Mouse (Mus musculus): ENCODE data around the gene Nupr1. TPM values are rescaled to one million over a fixed set of nuclear protein-coding genes. Genes with fewer than 3 reads are reported as not detected.
A peak's percentile ranks its signal among the peaks of the same experiment; 100 is the strongest.
"Not testable (repeated sequence)": the region's sequence is repeated elsewhere in the genome, so short reads cannot be mapped to it uniquely, and the experiment has no call there.

Gene Nupr1
- total and polyA plus RNA-seq, 3 experiments = 1.1 to 13.4 (median 11.1) TPM

GRCm38 (mm10) chr7:126649231-126650051, 18.8 kb upstream of the Nupr1 start, which contains the start of gene Sgf29:
TSS of gene Sgf29 (plus strand) at chr7:126649309.
- DNase-seq (ENCODE audit: low spot score) (peak; percentile 82), ATAC-seq (ENCODE audit: extremely low read depth, insufficient number of reproducible peaks, low FRiP score, poor library complexity, severe bottlenecking) (peak; percentile 47; the same call in 1 of the 2 replicates)
- TF ChIP-seq TAL1 (conservative IDR thresholded peaks at IDR 0.05; ENCODE audit: low read depth, low read length) = no peak
- no peak for TF ChIP-seq CTCF (IDR thresholded peaks at IDR 0.05; ENCODE audit: low read depth, low read length)
- TF ChIP-seq GATA1 (IDR thresholded peaks at IDR 0.05; ENCODE audit: borderline replicate concordance, low read length) = no peak
- no peak for TF ChIP-seq POLR2AphosphoS5 (IDR thresholded peaks at IDR 0.05; ENCODE audit: insufficient replicate concordance, low read depth, low read length)
- TF ChIP-seq GATA2 (IDR thresholded peaks at IDR 0.05; ENCODE audit: borderline replicate concordance, low read depth, low read length) = no peak
- H3K9me3 ChIP-seq (replicated peaks) = no peaks in the 10 kb centered on the region
- H3K4me1 ChIP-seq (ENCODE audit: insufficient read depth, low read depth, low read length) = peaks cover 60% of the 10 kb centered on the region
- H3K4me3 ChIP-seq (ENCODE audit: low read depth, low read length) = peak within 1 kb of the TSS; percentile 83
- H3K36me3 ChIP-seq (replicated peaks) = peaks cover 19% of the 10 kb centered on the region
- H3K27me3 ChIP-seq (ENCODE audit: insufficient read depth, low read length) = no peaks in the 10 kb centered on the region

- Histone ChIP-seq H3K4me3 (ENCODE audit: low read depth, low read length) (peak overlapping the region; percentile 83; the same call in 1 of the 2 replicates), H3K27me3 (ENCODE audit: insufficient read depth, low read length) (no peaks in the 10 kb centered on the region), H3K4me1 (ENCODE audit: insufficient read depth, low read depth, low read length) (peaks cover 54% of the 10 kb centered on the region), H3K9me3 (replicated peaks) (no peaks in the 10 kb centered on the region), H3K36me3 (replicated peaks) (peaks cover 14% of the 10 kb centered on the region)
- no peak for TF ChIP-seq GATA2 (IDR thresholded peaks at IDR 0.05; ENCODE audit: borderline replicate concordance, low read depth, low read length)
- no peak for TF ChIP-seq POLR2AphosphoS5 (IDR thresholded peaks at IDR 0.05; ENCODE audit: insufficient replicate concordance, low read depth, low read length)
- no peak for TF ChIP-seq CTCF (IDR thresholded peaks at IDR 0.05; ENCODE audit: low read depth, low read length)
- TF ChIP-seq GATA1 (IDR thresholded peaks at IDR 0.05; ENCODE audit: borderline replicate concordance, low read length) = no peak
- TF ChIP-seq TAL1 (conservative IDR thresholded peaks at IDR 0.05; ENCODE audit: low read depth, low read length) = no peak
- DNase-seq (ENCODE audit: low spot score) = no peak
- ATAC-seq (ENCODE audit: extremely low read depth, insufficient number of reproducible peaks, low FRiP score, poor library complexity, severe bottlenecking) = no peak
Measured at GRCm38 (mm10) chr7:126648486-126648885, 17.8 kb upstream of the Nupr1 start.

GRCm38 (mm10) chr7:126645708-126646107, 15.0 kb upstream of the Nupr1 start:
- no peak overlapping the region for H3K4me3 ChIP-seq (ENCODE audit: low read depth, low read length)
- DNase-seq (ENCODE audit: low spot score) (no peak), ATAC-seq (ENCODE audit: extremely low read depth, insufficient number of reproducible peaks, low FRiP score, poor library complexity, severe bottlenecking) (no peak)
- H3K4me1 ChIP-seq (ENCODE audit: insufficient read depth, low read depth, low read length) = peaks cover 32% of the 10 kb centered on the region
- H3K36me3 ChIP-seq (replicated peaks) = no peaks in the 10 kb centered on the region
- H3K9me3 ChIP-seq (replicated peaks) = no peaks in the 10 kb centered on the region
- no peaks in the 10 kb centered on the region for H3K27me3 ChIP-seq (ENCODE audit: insufficient read depth, low read length)
- TF ChIP-seq GATA1 (IDR thresholded peaks at IDR 0.05; ENCODE audit: borderline replicate concordance, low read length) (no peak), POLR2AphosphoS5 (IDR thresholded peaks at IDR 0.05; ENCODE audit: insufficient replicate concordance, low read depth, low read length) (no peak), TAL1 (conservative IDR thresholded peaks at IDR 0.05; ENCODE audit: low read depth, low read length) (no peak), GATA2 (IDR thresholded peaks at IDR 0.05; ENCODE audit: borderline replicate concordance, low read depth, low read length) (no peak), CTCF (IDR thresholded peaks at IDR 0.05; ENCODE audit: low read depth, low read length) (no peak)

GRCm38 (mm10) chr7:126644914-126645313, 14.3 kb upstream of the Nupr1 start:
- TF ChIP-seq GATA2 (IDR thresholded peaks at IDR 0.05; ENCODE audit: borderline replicate concordance, low read depth, low read length) (no peak), GATA1 (IDR thresholded peaks at IDR 0.05; ENCODE audit: borderline replicate concordance, low read length) (no peak), TAL1 (conservative IDR thresholded peaks at IDR 0.05; ENCODE audit: low read depth, low read length) (no peak), CTCF (IDR thresholded peaks at IDR 0.05; ENCODE audit: low read depth, low read length) (no peak), POLR2AphosphoS5 (IDR thresholded peaks at IDR 0.05; ENCODE audit: insufficient replicate concordance, low read depth, low read length) (no peak)
- ATAC-seq (ENCODE audit: extremely low read depth, insufficient number of reproducible peaks, low FRiP score, poor library complexity, severe bottlenecking) (no peak), DNase-seq (ENCODE audit: low spot score) (no peak)
- Histone ChIP-seq H3K27me3 (ENCODE audit: insufficient read depth, low read length) (no peaks in the 10 kb centered on the region), H3K4me1 (ENCODE audit: insufficient read depth, low read depth, low read length) (peaks cover 25% of the 10 kb centered on the region), H3K4me3 (ENCODE audit: low read depth, low read length) (no peak overlapping the region), H3K9me3 (replicated peaks) (no peaks in the 10 kb centered on the region), H3K36me3 (replicated peaks) (no peaks in the 10 kb centered on the region)

GRCm38 (mm10) chr7:126644345-126644744, 13.7 kb upstream of the Nupr1 start:
- TF ChIP-seq GATA1 (IDR thresholded peaks at IDR 0.05; ENCODE audit: borderline replicate concordance, low read length) (no peak), GATA2 (IDR thresholded peaks at IDR 0.05; ENCODE audit: borderline replicate concordance, low read depth, low read length) (no peak), TAL1 (conservative IDR thresholded peaks at IDR 0.05; ENCODE audit: low read depth, low read length) (no peak), POLR2AphosphoS5 (IDR thresholded peaks at IDR 0.05; ENCODE audit: insufficient replicate concordance, low read depth, low read length) (no peak), CTCF (IDR thresholded peaks at IDR 0.05; ENCODE audit: low read depth, low read length) (no peak)
- no peak for ATAC-seq (ENCODE audit: extremely low read depth, insufficient number of reproducible peaks, low FRiP score, poor library complexity, severe bottlenecking)
- Histone ChIP-seq H3K4me3 (ENCODE audit: low read depth, low read length) (no peak overlapping the region), H3K4me1 (ENCODE audit: insufficient read depth, low read depth, low read length) (peaks cover 20% of the 10 kb centered on the region), H3K36me3 (replicated peaks) (no peaks in the 10 kb centered on the region), H3K27me3 (ENCODE audit: insufficient read depth, low read length) (no peaks in the 10 kb centered on the region), H3K9me3 (replicated peaks) (no peaks in the 10 kb centered on the region)
- DNase-seq (ENCODE audit: low spot score) = no peak

- not testable (repeated sequence) for H3K9me3 ChIP-seq (replicated peaks); DNase-seq (ENCODE audit: low spot score); H3K36me3 ChIP-seq (replicated peaks); H3K27me3 ChIP-seq (ENCODE audit: insufficient read depth, low read length); H3K4me3 ChIP-seq (ENCODE audit: low read depth, low read length); ATAC-seq (ENCODE audit: extremely low read depth, insufficient number of reproducible peaks, low FRiP score, poor library complexity, severe bottlenecking)
- H3K4me1 ChIP-seq (ENCODE audit: insufficient read depth, low read depth, low read length) = peaks cover 11% of the 10 kb centered on the region
Measured at GRCm38 (mm10) chr7:126643244-126643617, 12.6 kb upstream of the Nupr1 start.

Measured in G1E (cell line).